Mouse (Mus musculus) heart, postnatal 0 days (tissue): ENCODE measurements around the gene Cyp4f14.

ENCODE experiments used
- CTCF ChIP-seq: IDR thresholded peaks from 2 replicates; pipeline ENCODE4 v1.5.1; 2016; ENCODE audit warnings: antibody characterized with exemption, control low read depth, low read depth
- EP300 ChIP-seq: IDR thresholded peaks from 2 replicates; pipeline ENCODE4 v1.6.1; 2016; ENCODE audit warnings: antibody characterized with exemption, low read depth

GRCm38 (mm10) chr17:32919123-32919522 lies 2.0 kb upstream of the Cyp4f14 start:
- no peak for TF ChIP-seq CTCF
- no peak for TF ChIP-seq EP300
